Mouse (Mus musculus) lung, postnatal 10 days (tissue): ENCODE data around the gene Larp4.

Experiments used
- DNase-seq: peaks from one replicate; pipeline ENCODE4 v3.0.0; 2021

Gene Larp4

DNA sequence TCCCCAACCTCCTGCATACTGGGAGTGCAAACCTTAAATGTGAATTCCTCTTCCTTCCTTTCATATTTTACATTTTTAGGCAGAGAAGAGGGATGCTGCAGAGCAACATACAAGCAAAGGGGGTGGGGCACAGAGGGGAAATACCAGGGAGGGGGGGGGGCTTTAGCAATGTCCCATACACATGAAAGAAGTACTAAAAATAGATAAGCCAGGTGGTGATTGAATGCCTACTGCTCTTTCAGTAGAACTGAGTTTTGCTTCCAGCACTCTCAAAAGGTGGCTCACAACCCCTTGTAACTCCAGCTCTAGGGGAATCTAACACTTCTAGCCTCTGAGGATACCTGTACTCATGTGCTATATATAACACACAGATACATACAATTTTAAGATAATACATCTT is 36.3 kb downstream of the Larp4 start:
- DNase-seq, result no peak

DNA sequence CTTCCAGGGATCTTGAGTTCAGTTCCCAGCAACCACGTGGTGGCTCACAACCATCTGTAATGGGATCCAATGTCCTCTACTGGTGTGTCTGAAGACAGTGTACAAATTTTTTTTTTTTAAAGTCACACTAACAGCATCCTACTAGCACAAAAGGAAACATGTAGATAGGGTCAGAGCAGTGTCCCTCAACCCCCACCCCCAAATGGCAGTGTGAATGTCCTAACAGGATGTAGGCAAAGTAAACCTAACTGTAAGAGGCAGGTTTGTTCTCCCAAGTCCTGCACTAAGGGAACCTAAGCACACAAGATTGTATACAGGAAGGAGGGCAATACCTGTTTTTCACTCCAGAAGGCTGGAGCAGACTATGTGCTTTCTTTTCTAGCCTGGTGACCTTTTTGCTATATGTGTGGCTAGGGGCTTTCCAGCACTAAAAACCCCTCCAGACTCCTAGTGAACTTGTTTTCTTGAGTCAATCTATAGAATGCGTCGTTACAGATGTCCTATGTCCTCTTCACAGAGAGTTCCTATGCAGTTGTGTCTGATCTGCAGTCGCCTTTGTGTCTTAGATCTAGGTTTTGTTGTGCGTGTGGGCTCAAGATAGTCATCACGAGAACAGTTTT is 48.5 kb downstream of the Larp4 start:
- no peak for DNase-seq

DNA sequence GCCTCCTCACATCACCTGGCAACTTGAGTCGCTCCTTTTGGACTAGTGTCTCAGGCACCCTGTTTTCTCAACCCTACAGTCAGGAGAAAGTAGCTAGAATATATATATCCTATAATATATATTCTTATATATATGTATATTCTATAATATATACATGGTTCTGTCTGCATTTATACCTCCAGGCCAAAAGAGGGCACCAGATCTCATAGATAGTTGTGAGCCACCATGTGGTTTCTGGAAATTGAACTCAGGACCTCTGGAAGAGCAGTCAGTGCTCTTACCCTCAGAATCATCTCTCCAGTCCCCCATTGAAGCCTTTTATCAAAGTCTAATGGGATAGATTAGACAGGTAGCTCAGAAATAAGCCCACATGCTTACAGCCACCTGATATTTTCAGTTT is 51.3 kb downstream of the Larp4 start:
- no peak for DNase-seq

DNA sequence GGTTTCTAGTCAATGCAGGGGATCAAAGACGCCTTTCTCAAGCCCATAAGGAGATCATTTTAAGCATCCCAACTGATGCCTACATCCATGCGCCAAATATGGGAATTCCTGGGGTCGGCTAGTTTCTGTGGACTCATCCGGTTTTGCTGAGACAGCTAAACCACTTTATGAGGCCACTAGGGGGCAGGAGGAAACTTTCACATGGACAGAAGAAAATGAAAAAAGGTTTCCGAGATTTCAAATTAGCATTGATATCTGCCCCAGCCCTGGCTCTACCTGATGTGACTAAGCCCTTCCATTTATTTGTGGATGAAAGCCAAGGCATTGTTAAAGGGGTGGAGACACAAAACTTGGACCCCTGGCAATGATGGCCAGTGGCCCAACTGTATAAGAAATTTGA is 53.1 kb downstream of the Larp4 start:
- peak; percentile 76 for DNase-seq

DNA sequence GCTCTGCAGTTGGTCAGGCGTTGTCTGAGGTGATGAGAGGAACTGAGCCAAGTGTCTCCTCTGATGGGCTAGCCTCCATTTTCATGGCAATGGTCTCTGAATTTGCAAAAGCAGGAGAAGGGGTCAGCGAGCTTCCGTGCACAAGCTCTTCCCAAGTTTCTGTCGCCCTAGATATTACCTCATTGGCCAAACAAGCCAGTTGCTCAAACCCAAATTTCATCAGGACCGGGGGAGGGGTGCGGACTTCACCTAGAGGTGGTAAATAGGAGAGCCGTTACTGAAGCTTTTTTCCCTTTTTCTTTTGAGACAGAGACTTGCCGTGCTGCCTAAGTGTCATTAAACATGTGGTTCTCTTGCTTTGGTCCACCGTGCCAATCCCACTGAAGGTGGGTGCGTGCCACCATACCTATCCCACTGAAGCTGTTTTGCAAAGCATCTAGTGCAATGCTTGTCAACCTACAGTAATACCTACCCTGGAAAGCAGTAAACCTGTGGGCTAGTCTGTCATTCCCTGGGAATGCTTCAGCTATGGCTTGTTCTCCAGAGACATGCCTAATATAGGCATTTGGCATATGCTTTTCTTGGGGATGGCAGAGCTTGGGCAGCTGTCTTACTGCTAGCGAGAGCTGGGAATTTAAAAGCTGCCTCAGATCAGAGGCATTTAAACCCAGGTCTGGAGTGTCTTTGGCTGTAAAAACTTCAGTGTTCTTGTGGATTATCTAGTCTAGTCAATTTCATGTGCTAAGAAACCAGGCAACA is 55.4 kb downstream of the Larp4 start:
- DNase-seq, result no peak

DNA sequence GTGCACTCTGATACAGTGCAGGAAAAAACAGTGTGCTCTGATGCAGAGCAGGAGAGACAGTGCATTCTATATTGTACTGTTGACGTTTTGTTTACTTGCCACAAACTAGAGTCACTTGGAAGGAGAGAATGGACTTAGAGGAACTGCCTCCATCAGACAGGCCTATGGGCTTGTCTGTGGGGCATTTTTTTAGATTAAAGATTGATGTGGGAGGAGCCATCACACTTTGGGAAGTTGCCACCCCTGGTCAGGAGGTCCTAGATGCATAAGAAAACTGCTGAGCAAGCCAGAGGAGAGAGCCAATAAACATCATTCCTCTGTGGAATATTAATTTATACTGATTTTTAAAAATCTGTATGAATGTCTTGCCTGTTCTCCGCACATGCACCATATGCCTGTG is 58.3 kb downstream of the Larp4 start:
- DNase-seq, result no peak

DNA sequence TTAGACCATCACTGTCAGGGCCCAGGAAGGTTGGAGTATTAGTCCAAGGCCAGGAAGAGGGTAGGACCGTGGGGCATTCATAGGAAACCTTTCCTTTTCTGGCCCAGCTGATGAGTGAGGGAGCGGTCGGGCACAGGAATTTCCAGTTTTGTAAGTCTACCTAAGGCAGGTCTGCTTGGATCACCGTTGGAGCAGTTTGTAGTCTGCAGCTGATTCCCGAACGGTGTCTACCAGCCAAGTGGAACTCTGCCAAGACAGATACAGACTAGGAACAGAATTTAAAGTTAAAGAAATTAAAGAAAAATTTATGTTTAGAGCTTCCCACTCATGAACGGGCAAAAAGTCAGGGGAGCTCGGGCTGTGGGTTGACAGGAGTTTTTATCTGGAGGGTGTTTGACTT is 59.6 kb downstream of the Larp4 start:
- no peak for DNase-seq

DNA sequence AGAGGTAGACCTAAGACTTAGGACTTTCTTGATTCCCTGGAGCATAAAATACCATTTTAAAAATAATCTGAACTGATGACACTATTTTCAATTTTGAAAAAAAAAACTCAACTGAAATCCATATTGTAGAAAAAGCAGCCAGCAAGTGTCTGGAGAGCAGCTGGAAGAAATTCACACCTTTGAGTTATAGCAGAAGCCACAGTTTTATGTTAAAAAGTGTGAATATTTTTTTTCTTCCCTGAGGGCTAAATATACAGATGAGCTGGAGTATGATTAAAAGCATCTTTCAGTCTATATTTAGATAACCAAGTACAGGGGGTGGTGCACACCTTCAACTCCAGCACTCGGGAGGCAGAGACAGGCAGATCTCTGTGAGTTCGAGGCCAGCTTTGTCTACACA is 60.0 kb downstream of the Larp4 start:
- no peak for DNase-seq

DNA sequence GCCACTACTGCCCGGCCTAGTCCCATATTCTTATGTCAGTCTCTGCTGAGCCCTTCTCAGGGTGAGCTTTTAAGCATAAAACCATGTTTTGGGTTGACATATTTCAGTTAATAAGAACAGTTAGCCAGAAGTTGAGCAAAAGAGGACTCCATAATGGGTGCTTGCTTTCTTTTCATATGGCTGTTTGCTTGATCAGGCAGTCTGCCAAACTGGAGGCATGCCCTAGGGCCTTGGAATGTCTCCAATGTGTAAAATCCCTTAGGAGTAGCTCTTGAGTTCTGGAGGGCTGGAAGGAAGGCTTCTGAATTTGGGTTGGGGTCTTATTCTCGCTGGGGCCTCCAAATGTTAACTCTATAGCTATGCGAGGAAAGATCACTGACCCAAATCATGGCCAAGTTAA is 62.7 kb downstream of the Larp4 start:
- DNase-seq, result peak; percentile 57

DNA sequence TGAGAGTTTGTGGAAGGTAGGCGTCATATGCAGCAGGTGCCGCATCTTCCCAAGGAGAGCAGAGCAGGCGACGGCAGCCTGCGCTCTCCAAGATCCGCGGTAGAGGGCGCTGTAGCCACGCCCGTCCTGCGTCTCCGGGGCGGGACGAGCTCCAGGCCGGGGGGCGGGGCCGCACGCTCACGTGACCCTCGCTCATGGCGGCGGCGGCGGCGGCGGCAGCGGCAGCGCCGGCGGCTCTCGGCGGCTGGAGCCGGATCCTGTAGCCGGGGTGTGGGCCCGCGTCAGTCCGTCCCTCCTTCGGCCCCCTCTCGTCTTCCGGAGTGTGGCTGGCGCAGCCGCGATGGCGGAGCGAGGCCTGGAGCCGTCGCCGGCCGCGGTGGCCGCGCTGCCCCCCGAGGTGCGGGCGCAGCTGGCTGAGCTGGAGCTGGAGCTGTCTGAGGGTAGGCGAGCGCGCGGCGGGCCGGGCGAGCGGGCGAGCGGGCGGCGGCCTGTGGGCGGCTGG is 68.7 kb downstream of the Larp4 start, which contains the start of gene Dip2b:
TSS of gene Dip2b (plus strand) at position 195 of the 502 bp plus-strand sequence.
- peak; percentile 96 for DNase-seq

DNA sequence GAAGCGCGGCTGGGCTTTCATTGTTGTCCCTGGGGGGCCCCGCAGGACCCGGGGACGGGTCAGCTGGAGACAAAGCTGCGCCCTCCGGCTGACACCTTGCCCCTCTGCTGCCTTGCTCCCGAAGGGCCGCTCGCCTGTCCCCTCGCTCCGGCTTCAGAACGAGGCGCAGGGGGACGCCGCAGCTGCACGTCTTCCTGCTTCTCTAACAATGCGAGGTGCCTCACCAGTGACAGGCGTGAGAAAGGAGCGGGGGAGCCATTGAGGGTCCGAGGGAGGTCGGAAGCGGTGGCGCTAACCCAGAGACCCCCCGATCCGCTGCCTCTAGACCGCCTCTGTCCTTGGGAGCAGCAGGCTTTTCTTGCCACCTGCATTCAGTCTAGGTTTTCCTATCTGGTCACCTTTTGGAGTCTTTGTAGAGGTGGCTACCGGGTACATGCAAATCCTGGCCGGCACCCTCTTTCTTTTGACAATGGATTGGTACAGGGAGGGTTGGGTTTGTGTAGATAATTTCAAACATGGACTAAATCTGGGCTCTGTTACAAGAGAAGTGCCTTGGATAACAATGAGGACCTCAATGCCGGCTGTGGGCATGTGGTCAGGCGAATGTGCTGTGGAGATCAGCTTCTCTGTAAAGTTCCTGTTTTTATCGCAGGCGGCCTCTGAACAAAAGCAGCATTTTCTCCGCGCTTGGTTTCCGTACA is 69.3 kb downstream of the Larp4 start:
- DNase-seq, result peak; percentile 61

DNA sequence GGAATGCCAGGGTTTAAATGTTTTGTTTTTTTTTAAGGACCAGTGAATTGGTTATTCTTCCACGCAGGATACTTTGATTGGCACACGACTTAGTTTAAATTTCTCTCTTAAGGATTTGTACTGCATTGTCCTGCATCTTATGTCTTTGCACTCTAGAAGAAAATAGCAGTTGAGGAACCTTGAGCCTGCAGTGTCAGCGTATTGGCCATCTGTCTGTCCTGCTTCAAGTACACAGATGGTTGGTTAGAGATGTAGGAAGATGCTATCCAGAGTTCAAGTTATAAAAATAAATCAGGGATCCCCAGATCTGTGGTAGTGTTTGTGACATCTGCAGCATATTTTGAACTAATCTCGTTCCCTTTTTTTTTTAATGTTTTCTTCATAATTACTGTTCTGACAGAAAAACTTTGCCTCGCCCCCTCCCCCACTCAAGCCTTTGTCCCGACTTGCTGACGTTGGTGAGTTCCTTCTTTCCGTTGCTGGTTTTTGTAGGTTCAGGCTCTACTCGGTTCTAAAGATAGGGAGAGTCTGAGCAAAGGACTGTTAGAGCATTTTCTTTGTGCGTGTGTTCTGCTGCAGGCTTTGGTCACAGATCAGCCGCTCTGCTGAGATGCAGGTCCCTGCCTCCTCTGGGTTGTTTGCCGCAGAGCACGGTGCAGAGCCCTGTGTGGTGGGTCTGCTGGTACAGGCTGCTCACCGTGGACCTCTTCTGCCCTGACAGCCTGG is 70.8 kb downstream of the Larp4 start:
- DNase-seq, result peak; percentile 34

DNA sequence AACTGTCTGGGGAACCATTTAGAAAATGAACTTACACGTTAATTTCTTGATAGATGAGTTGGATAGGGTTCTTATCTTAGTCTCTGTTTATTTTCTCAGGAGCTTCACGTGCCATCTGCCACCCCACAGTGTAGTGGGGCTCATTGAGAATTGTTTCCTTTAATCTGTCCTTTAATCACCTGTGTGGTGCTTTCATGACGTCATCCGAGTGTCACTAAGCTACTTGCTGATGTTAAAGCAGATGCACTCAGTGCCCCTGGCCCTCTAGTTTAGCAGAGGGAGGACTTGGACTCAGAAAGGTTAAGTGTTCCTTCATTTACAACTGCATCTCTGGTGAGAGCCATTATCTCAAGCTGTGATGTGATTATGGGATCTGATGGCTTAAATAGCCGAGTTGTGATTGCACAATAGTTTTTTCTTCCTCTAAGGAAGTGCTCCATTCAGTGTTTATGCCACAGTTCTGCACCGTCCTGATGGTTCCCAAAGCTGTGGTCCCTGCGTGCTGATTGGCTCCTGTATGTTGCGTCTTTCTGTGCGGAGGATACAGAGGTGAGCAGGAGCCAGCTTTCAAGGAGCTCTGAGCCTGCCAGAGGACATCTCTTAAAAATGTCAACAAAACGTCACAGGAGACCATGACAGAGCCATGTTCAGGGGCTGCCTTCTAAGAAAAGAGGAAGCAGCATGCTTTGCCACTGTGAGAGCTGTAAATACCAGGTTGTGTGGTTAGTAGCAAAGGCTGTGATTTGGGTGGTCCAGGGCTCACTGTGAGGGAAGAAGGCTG is 71.6 kb downstream of the Larp4 start:
- no peak for DNase-seq

DNA sequence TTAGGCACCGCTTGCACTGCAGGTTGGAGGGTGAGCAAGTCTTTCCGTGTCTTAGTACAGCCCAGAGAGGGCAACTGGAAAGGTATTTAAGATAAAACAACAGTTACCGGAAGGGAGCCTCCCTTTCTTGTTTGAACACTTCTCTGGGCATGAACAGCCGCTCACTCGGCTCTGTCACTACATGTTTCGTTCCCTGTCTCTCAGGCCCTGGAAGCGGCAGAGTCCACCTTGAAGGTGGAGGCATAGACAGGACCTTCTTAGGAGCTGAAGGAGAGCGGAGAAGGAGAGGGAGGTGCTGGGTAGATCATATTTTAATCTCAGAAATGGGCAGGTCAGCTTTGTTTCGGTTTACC is 72.2 kb downstream of the Larp4 start:
- no peak for DNase-seq

DNA sequence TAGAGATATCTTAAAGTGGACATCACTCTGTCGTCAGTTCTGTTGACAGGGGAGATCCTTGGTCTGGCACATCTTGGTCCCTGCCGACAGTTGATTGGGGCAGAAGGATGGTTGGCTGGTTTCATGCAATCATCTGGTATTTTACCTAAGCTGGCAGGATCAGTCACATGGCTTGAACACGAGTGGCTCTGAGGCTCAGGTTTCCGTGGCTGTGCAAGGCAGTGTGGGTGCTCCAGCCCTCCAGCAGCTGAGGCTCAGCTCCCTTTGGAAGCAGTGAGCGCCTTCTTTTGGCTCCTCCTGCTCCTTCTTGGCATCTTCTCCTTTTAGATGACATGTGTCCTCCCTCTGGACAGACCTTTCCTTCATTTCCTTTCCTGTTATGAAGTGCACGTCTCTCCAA is 75.7 kb downstream of the Larp4 start:
- no peak for DNase-seq

DNA sequence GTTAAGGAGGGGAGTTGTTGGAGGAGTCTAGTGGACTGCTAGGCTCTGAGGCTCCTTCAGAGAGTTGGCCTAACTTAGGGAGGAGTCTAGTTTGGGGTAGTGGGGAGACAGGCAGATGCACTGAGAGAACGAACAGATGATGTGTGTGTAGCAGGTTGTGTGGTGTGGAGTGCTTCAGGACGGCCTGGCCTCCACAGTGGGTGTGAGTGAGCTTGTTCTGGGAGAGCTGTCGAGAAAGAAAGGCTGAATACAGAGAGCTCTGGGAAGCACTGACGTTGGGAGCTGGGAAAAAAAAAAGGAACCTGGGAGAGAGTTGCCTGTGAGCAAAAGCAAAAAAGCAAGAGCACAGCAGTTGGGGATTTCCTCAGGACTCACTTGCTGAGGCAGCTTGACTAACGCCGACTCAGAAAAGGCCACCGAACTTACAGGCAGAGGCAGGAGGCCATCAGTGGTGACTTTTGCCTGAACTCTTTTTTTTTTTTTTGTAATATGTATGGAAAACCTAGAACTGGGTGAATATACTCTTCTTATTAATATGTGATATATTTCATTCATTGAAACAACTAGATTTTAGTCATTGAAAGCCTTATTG is 79.7 kb downstream of the Larp4 start:
- DNase-seq, result no peak

DNA sequence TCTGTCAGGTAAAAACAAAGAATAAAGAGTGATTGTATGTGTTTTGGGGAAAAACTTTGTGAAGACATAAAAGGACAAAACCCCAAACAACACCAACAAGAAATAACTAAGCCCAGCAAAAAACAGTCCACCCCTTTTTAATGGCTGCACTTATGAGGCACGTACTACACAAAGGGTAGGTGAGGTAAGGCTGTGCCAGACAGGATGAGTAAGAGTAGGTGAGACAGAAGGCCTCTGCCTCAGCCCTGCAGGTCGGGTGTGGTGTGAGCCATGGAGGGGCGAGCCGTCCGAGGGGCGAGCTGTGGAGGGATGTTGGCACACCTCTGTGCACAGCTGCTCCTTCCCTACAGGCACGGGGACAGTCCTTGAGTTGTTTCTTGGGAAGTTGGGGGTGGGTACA is 81.1 kb downstream of the Larp4 start:
- no peak for DNase-seq

DNA sequence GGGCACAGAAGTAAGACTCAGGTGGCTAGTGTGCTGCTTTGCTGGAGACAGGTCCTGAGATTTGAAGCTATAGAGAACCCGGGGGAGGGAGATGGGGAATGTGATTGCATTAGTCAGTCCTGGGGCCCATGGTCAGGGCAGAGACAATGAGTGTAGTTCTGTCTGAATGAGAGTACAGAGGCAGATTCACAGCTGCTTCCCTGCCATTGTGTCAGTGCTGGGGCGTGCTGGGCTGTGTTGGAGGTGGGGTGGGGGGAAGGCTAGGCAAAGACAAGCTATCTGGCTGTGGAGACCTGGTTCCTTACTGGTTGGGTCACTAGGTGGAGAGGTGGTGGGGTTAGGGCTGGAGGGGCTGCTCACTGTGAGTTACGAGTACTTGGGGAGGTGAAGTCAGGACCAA is 82.9 kb downstream of the Larp4 start:
- no peak for DNase-seq

DNA sequence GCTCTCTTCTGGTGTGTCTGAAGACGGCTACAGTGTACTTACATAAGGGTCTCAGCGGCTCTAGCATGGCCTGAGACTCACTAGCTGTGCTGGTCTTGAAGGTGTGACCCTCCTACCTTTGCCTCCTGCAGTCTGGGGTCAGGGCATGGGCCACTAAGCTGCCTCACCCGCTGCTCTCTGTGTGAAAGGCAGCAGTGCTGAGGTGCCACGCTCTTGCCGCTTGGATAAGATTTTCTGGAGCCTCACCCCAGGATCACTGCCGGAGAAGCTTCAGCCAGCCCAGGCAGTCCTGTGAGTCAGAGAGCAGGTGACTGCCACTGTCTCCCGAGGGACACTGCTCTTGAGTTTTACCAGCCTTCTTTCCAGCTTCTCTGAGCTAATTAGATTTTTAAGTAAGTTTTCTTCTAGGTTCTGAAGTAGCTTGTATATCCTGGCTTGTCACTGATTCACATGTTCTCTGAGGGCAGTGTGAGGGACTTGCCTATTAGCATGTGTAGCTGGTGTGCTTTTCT is 86.6 kb downstream of the Larp4 start:
- no peak for DNase-seq

DNA sequence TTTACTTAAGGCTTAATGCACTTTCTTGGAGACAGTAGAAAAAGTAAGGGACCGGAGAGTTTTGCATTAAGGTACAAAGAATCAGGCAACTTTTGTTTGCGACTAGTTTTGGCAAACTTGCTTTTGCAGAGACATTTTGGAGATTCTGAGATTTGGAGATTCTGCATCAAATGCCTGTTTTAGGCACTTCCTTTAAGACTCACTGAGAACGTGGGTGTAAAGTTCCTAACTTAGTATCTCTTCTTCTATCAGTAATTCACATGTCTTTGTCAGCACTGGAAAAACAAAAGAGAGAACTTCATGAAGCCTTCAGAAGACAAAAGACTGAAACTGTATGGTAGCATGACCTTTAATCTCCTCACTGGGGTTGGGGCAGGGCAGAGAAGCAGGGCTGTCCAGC is 87.8 kb downstream of the Larp4 start:
- no peak for DNase-seq

DNA sequence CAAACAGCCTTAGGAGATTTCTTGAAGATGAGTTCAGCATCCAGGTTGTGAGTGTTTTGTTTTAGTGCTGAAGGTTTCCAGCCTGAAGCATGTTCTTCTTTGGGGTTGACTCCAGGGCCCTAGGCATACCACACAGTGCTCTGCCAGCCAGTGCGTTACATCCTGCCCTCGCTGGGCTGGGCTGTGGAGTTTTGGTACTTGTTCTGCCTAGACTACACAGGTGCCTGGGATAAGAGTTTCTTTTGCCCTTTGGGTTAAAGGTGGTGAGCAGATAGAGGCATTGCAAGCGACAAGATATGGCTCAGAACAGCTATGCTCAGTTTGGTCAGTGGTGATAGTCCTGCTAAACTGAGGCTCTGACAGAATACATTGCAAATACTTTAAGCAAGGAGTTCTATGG is 88.3 kb downstream of the Larp4 start:
- DNase-seq, result no peak

DNA sequence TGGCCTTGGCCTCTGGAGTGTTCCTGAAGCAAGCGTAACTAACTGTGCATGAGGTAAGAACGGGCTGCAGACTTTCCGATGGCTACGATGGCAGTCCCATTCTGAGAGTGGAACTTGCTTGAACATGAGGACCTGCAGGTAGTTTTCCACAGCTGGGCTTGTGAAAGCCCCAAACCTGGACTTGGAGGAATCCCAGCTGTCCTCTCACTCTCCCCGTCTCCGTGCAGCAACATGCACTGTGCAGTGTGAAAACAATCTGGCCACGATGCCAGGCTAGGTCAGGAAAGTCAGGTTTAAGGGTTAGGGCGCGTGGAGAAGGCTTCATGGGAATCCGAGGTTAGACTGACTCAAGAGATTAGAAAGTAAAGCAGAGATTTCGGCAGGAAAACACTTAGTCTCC is 89.0 kb downstream of the Larp4 start:
- DNase-seq, result no peak
